Mouse (Mus musculus) embryonic facial prominence, embryonic 14.5 days (tissue): Measurements from ENCODE around the gene Dcst1. TPM values are rescaled to one million over a fixed set of nuclear protein-coding genes. Genes with fewer than 3 reads are reported as not detected.
A peak's percentile ranks its signal among the peaks of the same experiment; 100 is the strongest.

Experiments used
- ATAC-seq: fragments of 200-750 bp; cut with Nextera tagmentation; 2 replicates; pipeline ENCODE4 v1.8.0; 2017; ENCODE audit warnings: low read depth, moderate number of reproducible peaks, moderate TSS enrichment
- DNase-seq: peaks from one replicate; pipeline ENCODE4 v3.0.0-alpha.2; 2015; ENCODE audit warnings: low spot score
- H3K27ac ChIP-seq: fragments of 300-500 bp; sonication (generic); replicated peaks from 2 replicates; pipeline ENCODE4 v1.5.1; 2014; ENCODE audit warnings: low read depth, mild to moderate bottlenecking, low read length, moderate library complexity
- H3K27me3 ChIP-seq: fragments of 300-500 bp; sonication (generic); replicated peaks from 2 replicates; pipeline ENCODE4 v1.6.1; 2014; ENCODE audit warnings: low read length; ENCODE audit not compliant: control insufficient read depth, insufficient read depth
- H3K36me3 ChIP-seq: fragments of 300-500 bp; sonication (generic); 2 replicates; pipeline ENCODE4 v1.6.1; 2014; ENCODE audit warnings: low read length, mixed read lengths; ENCODE audit not compliant: control insufficient read depth, insufficient read depth
- H3K4me1 ChIP-seq: fragments of 300-500 bp; sonication (generic); 2 replicates; pipeline ENCODE4 v1.6.1; 2014; ENCODE audit warnings: antibody characterized with exemption, low read length; ENCODE audit not compliant: control insufficient read depth, insufficient read depth
- H3K4me2 ChIP-seq: fragments of 300-500 bp; sonication (generic); 2 replicates; pipeline ENCODE4 v1.6.1; 2014; ENCODE audit warnings: low read depth, mild to moderate bottlenecking, low read length, moderate library complexity, mixed read lengths
- H3K4me3 ChIP-seq: fragments of 300-500 bp; sonication (generic); 2 replicates; pipeline ENCODE4 v1.5.1; 2014; ENCODE audit warnings: low read depth, mild to moderate bottlenecking, low read length
- H3K9ac ChIP-seq: fragments of 300-500 bp; sonication (generic); 2 replicates; pipeline ENCODE4 v1.6.1; 2014; ENCODE audit warnings: low read depth, mild to moderate bottlenecking, low read length, moderate library complexity, mixed read lengths
- H3K9me3 ChIP-seq: fragments of 300-500 bp; sonication (generic); 2 replicates; pipeline ENCODE4 v1.6.1; 2016; ENCODE audit warnings: low read length; ENCODE audit not compliant: control insufficient read depth
- WGBS: fragments of 180-500 bp; shearing (Covaris S2); extraction: QIAGEN DNeasy Blood & Tissue Kit; methylation state at CpG from one replicate; pipeline ENCODE4 v1.1.7; 2014; 5-methylcytosine and 5-hydroxymethylcytosine counted together
- polyA plus RNA-seq: library from polyadenylated mRNA; unstranded; fragments of >200 nt; fragmentation: Nextera tagmentation; extraction: Ambion mirVana; gene quantifications from 2 replicates; pipeline ENCODE4 v1.2.1, GENCODE M21; 2014

The Dcst1 gene
- polyA plus RNA-seq, 1 experiment from 2014 or later = 0.26 TPM

DNA sequence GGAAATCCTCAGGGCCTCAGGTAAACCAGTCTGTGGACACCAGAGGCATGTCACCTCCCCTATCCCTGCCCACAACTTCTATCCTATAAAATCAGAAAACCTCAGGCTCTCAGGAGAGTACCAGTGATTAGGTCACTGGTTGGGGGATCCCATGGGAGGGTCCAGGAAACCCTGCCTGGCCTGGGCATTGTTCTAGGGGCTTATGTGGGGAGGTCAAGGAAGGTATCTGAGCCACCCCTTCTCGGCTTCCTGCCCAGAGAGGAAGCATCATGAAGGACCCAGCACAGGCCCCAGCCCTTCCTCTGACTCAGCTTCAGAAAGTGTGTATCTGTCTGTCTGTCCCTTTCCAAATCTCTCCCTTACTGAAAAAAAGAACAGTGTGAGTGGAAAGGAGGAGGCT is 17.1 kb downstream of the Dcst1 start:
- DNase-seq = no peak
- Histone ChIP-seq H3K9me3 (no peaks in the 10 kb centered on the region), H3K9ac (no peak overlapping the region), H3K4me2 (peak overlapping the region; percentile 98; the same call in 1 of the 2 replicates), H3K27me3 (no peaks in the 10 kb centered on the region), H3K36me3 (peaks cover 33% of the 10 kb centered on the region), H3K4me1 (peaks cover 11% of the 10 kb centered on the region), H3K4me3 (no peak overlapping the region), H3K27ac (no peak overlapping the region)
- ATAC-seq = no peak
- 50% methylated on average over 1 of the region's 1 CpGs for WGBS

DNA sequence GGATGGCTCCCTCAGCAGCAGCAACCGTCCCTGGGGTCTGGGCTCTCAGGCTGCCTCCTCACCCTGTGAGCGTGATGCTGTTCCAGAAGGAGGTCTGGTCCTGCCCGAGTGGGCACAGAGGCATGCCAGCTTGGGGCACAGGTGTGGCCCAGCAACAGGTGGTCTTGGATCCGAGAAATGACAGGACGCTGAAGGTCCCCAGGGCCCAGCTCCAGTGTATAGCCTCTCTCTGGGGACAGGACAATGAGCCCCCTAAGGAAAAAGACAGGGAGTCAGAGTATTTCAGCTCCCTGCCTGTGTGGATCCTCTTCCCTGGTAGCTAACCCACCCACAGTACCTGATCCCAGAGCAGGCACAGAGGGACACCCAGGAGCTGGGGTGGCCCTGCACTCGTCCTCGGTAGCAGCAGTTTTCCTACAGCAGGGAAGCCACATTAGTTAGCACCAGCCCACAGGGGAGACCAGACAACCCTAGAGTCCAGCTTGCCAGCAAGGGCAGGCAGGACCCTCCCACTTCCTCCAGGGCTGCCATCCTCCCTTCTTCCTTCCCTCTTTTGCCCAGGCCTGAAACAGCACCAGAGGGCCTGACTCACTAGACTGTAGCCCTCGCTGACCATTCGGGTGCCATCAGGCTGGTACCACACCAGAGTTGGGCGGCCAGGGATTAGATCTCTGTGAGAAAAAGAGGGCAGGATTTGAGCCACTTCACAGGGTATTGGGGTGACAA is 18.1 kb downstream of the Dcst1 start:
- Histone ChIP-seq H3K27me3 (no peaks in the 10 kb centered on the region), H3K9me3 (no peaks in the 10 kb centered on the region), H3K4me1 (peaks cover 11% of the 10 kb centered on the region), H3K4me2 (no peak overlapping the region), H3K27ac (no peak overlapping the region), H3K9ac (no peak overlapping the region), H3K4me3 (no peak overlapping the region), H3K36me3 (peaks cover 34% of the 10 kb centered on the region)
- ATAC-seq (no peak), DNase-seq (no peak)
- WGBS = 84% methylated on average over 10 of the region's 10 CpGs

DNA sequence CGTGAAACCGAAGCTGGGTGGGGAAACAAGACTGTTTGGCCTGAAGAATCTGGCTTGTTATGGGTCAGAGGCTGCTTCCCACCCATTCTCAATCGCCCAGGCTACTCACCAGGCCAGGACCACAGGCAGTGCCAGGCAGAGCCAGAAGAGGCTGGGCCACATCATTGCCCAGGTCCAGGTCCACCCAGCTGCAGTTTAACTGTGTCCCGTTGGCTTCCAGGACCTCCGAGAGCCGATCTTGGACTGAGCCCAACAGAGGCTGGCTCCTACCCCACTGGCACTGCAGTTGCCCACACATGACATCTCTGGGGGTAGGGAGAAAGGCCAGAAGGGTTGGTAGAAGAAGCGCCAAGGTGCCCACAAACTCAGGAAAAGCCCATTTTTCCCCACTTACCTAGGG is 21.8 kb downstream of the Dcst1 start:
- peaks cover 34% of the 10 kb centered on the region for H3K36me3 ChIP-seq
- no peaks in the 10 kb centered on the region for H3K9me3 ChIP-seq
- ATAC-seq = no peak
- peaks cover 12% of the 10 kb centered on the region; the same call in 1 of the 2 replicates for H3K4me1 ChIP-seq
- no peaks in the 10 kb centered on the region for H3K27me3 ChIP-seq
- no peak overlapping the region for H3K9ac ChIP-seq
- DNase-seq = no peak
- no peak overlapping the region for H3K27ac ChIP-seq
- WGBS = 78% methylated on average over 6 of the region's 7 CpGs
- no peak overlapping the region for H3K4me2 ChIP-seq
- H3K4me3 ChIP-seq = no peak overlapping the region

DNA sequence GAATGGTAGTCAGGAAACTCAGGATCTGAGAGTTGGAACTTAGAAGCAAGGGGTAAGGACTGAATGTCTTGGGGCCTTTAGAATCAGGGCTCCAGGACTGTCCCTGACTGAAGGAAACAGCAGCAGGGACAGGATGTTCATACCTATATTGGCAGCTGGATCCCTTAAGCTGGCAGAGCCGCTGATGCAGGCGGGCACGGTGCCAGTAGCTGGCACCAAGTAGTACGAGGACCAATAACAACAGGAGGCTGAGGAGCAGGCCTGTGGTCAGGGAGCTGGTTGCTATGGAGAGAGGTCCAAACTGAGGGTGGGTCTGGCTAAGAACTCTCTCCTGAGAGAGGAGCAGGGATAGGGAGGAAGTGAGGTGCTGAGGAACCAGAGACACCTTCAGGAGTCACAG is 23.3 kb downstream of the Dcst1 start:
- Histone ChIP-seq H3K36me3 (peaks cover 26% of the 10 kb centered on the region), H3K4me1 (peaks cover 19% of the 10 kb centered on the region), H3K9me3 (no peaks in the 10 kb centered on the region), H3K9ac (no peak overlapping the region), H3K27me3 (no peaks in the 10 kb centered on the region), H3K4me3 (no peak overlapping the region), H3K27ac (no peak overlapping the region), H3K4me2 (no peak overlapping the region)
- ATAC-seq (no peak), DNase-seq (no peak)
- WGBS = 91% methylated on average over 4 of the region's 4 CpGs

DNA sequence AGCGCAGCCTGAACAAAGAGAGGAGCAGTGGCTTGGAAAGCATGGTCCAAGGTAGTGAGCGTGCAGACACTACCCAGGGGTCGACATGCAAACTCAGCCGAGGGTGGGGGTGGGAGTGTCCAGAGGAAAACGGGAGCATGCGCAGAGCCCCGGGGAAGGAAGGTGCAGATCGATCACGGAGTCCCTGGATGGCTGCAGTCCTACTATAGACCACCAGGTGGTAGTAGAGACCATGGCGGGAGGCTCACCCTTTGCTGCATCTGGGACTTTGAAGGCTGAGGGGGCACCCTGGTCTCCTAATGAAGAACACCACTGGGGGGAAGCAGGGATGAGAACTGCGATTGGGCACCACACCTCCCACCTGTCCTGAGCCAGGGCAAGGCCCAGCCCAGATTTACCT is 24.6 kb downstream of the Dcst1 start:
- Histone ChIP-seq H3K36me3 (peaks cover 19% of the 10 kb centered on the region), H3K4me2 (peak overlapping the region; percentile 59), H3K27me3 (no peaks in the 10 kb centered on the region), H3K9me3 (no peaks in the 10 kb centered on the region), H3K4me1 (peaks cover 25% of the 10 kb centered on the region), H3K9ac (peak overlapping the region; percentile 49), H3K4me3 (peak overlapping the region; percentile 30), H3K27ac (no peak overlapping the region)
- ATAC-seq (peak; percentile 17; the same call in 1 of the 2 replicates), DNase-seq (peak; percentile 78)
- WGBS = 6% methylated on average over 11 of the region's 11 CpGs

DNA sequence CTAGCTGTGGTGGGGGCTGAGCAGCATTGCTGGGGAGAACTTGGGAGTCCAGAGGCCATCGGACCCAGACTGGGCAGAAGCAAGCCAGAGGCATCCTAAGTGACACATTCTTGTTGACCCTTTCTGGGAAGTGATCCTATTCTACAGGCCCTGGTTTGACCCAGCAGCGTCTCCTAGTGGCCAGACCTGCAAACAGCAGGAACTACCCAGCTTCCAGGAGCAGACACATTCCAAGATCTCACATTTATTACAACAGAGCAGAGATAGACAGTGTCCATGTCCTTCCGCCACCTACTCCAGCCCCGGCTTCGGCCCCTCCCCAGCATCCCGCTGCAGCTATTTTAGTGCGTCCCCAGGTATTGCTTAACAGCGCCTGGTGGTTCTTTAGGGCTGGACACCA is 25.6 kb downstream of the Dcst1 start:
- Histone ChIP-seq H3K9me3 (no peaks in the 10 kb centered on the region), H3K4me2 (0 out of 2 replicates have a peak overlapping the region, but pooled peaks have one; percentile 74), H3K4me1 (peaks cover 25% of the 10 kb centered on the region), H3K36me3 (peaks cover 25% of the 10 kb centered on the region), H3K27ac (no peak overlapping the region), H3K27me3 (no peaks in the 10 kb centered on the region), H3K4me3 (no peak overlapping the region), H3K9ac (no peak overlapping the region)
- ATAC-seq (no peak), DNase-seq (no peak)
- WGBS = 25% methylated on average over 7 of the region's 8 CpGs

DNA sequence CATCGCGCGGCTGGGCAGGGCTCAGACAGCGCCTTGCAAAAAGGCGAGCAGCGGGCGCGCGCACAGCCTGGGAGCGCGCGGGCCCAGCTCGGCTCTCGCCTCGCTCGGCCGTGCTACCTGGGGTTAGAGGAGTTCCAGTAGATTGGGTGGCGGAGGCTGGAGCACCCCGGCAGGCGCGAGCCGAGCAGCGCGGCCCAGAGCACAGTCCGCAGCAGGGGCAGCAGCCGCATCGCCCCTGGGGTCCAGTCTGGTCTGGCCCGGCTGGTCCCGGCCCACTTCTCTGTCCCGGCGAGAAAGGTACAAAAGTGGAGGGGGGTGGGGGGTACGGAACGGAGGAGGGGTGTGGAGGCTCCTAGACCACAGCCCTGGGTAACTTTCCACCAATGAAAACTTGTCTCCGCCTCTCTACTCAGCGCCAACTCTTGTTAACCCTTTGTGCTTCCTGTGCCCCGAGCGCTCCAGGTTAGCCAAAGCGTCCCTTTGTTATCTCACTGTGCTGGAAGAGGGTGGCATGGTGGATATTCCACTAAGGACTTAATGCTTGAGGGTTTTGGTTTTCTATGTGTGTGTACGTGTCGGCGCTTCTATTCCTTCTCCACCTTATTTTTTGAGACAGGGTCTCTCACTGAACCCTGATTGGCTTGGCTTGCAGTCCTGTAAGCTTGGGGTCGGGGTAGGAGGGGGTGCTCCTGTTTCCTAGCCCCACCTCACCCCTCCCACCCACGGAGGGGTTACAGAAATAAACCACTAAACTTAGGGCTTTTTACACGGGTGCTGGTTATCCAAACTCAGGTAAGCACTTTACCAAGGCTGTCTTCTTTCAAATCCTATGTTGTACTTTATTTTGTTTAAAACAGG is 27.1 kb downstream of the Dcst1 start, which contains the start of gene Efna4:
Efna4 (minus strand) TSS at position 308 of the 858 bp plus-strand sequence.
- Histone ChIP-seq H3K36me3 (peaks cover 25% of the 10 kb centered on the region), H3K4me1 (peaks cover 25% of the 10 kb centered on the region), H3K4me3 (peak within 1 kb of the TSS; percentile 96), H3K4me2 (peak within 1 kb of the TSS; percentile 74), H3K9me3 (no peaks in the 10 kb centered on the region), H3K27ac (peak within 1 kb of the TSS; percentile 96), H3K9ac (peak within 1 kb of the TSS; percentile 94), H3K27me3 (no peaks in the 10 kb centered on the region)
- ATAC-seq = peak; percentile 91
- WGBS = 1% methylated on average over 13 of the region's 44 CpGs
- DNase-seq = peak; percentile 95

DNA sequence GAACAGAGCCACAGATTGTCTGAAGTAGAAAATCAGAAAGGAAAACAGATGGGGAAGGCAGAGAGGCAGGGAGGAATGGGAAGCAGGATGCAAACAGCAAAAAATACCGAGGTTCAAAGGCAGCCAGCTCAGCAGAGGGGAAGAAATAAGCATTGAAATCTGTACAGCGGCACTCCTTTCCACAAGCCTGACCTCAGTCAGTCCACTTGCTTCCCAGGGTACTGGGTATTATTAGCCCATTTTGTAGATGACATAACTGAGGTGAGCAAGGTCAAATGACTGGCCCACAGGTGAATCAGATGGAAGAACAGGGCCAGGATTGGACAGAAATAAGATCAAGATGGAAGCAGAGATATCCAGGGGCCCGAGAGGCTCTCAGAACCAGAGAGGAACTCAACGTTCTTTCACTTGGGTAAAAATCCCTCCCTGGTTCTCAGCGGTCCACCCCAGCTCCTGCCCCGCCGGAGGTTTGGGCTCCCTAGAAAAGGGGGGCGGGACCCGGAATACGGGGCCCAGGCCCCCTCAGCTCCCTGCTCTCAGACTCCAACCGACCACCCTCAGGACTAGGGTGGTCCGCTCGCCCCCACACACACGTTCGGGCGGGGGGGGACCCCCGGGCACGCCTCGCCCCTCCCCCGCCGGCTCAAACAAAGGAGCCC is 27.9 kb downstream of the Dcst1 start:
- Histone ChIP-seq H3K4me3 (peak overlapping the region; percentile 96), H3K27ac (peak overlapping the region; percentile 96), H3K27me3 (no peaks in the 10 kb centered on the region), H3K9ac (peak overlapping the region; percentile 94), H3K36me3 (peaks cover 31% of the 10 kb centered on the region), H3K9me3 (no peaks in the 10 kb centered on the region), H3K4me2 (peak overlapping the region; percentile 74), H3K4me1 (peaks cover 25% of the 10 kb centered on the region)
- ATAC-seq (no peak), DNase-seq (no peak)
- 1% methylated on average over 4 of the region's 21 CpGs for WGBS
